Mouse (Mus musculus): ENCODE results near the gene Ralgapb.
"Not testable (repeated sequence)": the region's sequence is repeated elsewhere in the genome, so short reads cannot be mapped to it uniquely, and the experiment has no call there.

Ralgapb gene

DNA sequence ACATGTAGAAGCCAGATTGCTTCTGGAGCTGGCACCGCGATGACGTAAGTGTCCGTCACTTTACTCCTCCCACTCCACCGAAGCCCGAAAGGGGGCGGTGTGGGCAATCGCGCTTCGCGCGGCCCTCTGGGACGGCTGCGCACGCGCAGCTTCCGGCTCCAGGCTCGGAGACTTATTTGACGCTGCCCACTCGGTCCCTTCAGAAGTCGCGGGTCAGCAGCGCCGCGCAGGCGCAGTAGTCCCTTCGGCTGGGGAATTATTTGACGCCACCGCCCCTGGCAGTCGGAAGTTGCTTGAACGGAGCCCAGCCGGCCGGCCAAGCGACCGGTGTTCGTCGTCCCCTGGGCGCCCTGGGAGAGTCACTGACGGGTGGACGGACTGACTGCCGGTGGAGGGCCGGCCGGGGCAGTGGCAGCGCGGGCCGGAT lies at the start of gene Ralgapb:
Gene Ralgapb, plus strand, starts transcription at position 254 of the 427 bp plus-strand sequence.
- in situ Hi-C loops (cut with MboI, MseI) = no loop called here

DNA sequence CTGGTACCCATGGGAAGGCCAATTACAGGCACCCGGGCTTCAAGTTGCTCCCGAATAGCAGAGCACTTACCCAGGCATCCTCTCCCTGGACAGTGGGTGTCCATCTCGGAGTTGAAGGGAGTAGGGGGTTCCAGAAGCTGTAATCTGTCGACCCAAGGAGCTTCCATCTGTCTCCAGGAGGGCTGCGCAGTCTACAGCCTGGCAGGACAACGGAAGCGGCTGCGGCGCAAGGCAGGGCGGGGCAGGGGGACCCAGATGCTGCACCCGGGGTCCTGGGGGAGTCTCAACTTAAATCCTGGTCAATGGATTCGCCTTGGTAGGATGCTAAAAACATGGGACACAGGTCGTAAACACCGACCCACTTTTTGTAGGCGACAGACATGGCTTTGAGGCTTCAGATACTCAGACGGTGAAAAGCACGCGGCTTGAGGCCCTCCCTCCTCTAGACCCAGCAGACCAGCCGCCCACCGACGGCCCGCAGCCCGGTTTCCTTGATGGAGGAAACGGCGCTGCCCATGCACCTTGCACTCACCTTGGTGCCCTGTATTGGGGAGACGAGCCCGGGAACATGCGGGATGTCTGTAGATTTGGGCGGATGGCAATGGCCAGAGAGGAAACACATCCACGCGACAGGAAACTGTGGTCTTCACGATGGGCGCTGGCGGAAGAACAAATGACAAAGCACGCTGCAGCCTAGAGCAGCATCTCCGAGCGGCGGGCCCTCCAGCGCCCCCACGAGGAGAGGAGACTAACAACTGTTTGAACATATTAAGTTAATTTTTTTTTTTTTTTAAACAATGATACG lies 48.6 kb upstream of the Ralgapb start:
- in situ Hi-C loops (cut with MboI, MseI) = no loop called here

DNA sequence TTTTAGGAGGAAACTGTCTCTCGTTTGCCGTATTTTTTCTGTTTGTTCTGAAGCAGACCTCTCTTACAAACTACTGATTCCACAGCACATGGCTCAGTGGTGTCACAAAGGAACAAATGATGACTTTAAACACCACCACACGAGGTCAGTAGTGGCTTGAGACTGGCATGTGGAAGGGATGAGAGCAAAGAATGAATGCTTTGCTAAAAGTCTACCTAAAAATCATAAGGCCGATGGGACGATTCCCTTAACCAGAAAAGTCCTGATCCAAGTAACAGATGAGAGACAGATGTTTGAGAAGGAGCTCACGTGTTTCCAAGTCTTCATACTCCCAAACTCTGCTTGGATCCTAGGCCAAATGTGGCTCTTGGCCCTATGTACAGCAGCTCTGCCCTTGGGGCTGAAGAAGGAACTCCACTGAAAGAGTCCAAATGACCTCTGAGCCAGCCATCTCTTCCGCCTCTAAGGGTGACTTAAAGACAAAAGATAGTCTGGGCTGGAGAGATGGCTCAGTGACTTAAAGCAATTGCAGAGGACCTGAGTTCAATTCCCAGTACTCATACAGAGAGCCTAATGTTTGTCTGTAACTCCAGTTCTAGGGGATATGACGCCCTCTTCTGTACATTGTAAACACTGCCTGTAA lies 47.8 kb upstream of the Ralgapb start:
- in situ Hi-C loops (cut with MboI, MseI) = no loop called here

DNA sequence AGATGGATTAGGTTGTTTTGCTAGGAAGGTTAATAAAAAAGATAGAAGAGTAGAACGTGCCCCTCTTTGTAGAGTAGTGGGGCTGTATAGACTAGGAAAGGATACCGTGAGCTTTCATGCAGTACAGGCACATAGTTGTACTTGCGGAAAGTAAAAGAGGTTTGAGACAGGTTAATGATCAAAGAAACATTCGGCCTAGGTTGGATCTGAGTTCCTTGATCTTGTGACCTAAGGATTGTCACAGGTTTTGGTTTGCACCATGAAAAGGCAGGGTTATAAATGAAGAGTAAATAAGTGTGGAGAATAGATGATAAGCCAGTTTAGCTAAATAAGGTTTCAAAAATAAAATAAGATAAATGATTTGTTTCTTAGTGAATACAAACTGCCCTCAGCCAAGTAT lies 45.5 kb upstream of the Ralgapb start:
- in situ Hi-C loops (cut with MboI, MseI) = no loop called here

DNA sequence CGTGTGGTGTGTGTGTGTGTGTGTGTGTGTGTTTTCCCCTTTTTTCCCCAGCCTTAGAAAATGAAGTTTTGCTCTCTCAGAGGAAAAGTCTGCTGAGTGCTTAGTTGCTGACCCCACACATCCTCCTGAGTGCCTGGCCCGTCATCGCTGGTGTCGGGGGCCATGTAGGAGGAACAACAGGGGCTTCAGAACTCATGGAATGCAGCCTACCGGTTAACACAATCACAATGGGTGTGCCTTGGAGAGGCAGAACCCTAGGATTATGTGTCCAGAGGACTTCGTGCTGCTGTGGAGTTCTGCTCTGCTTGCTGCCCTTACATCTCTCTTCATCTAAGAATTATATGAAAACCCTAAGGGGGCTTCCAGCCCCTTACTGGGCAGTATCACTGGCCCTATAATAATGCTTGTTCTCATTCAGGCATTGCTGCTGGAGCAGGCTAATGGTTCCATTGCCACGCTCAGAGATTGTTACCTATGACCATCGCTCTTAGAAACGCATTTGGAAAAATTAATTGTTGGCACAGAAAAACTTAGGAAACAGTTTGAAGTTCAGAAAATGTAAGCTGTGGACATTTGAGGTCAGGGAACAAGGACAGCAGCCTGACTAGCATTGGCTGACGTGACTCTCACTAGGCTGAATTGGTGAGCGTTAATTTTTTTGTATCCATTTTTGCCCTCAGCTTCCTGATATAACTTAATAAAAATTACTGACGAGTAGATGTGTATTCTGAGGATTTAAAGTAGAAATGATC lies 44.4 kb upstream of the Ralgapb start:
- in situ Hi-C loops (cut with MboI, MseI) = no loop called here

DNA sequence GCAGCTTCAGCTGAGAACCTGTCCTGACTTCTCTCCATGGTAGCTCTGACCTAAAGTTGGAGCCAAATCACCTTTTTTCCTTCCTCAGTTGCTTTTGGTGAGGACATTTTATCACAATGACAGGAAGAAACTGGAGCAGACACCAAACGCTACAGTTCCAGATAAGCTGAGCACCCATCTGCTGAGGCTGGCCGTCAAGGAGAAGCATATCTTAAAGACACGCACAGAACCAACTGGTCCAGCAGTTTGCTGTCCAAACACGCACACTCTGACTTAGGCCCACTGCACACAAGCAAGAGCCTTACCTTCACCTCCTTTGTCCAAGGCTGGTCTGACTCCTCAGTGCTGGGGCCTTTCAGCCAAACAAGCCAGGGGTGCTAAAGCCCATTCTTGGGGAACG lies 42.0 kb upstream of the Ralgapb start:
- in situ Hi-C loops (cut with MboI, MseI) = no loop called here

DNA sequence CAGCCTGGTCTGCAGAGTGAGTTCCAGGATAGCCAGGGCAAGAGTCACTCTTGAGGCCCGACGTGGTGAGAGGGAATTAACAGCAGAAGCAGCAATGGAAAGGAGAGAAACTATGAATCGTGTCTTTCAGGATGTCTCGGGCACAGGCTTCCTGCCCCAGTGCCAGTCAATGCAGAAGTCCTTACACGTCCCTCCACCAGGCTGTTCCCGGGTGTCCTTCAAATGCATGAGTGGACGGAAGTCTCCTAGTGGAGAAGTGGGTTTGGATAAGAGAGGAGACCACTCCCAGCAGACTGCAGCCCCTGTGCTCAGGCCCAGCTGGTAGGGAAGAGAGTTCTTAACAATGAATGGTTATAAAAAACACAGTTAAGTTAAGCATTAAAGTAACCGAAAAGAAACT lies 41.3 kb upstream of the Ralgapb start:
- in situ Hi-C loops (cut with MboI, MseI) = no loop called here

DNA sequence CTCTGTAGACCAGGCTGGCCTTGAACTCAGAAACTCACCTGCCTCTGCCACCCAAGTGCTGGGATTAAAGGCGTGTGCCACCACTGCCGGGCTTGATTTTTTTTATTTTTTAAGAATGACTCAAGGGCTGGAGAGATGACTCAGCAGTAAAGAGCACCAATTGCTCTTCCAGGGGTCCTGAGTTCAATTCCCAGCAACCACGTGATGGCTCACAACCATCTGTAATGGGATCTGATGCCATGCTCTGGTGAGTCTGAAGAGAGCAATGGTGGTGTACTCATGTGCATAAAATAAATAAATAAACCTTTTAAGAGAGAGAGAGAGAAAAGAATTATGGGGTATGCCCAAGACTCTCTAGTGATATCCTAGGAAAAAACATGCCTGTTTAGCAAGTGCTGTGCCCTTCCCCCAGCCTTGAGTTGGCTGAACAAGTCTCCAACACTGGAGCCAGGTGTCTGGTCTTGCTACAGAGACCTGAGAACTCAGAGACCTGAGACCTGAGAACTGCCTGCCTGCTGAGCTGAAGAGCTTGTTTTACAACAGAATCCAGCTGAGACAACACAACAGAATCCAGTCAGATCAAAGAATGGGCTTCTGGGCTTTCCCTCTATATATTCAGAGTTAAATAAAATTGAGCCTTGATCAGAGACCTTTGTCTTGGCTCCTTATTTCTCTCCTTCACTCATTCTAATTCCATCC lies 40.0 kb upstream of the Ralgapb start:
- in situ Hi-C loops (cut with MboI, MseI) = no loop called here

DNA sequence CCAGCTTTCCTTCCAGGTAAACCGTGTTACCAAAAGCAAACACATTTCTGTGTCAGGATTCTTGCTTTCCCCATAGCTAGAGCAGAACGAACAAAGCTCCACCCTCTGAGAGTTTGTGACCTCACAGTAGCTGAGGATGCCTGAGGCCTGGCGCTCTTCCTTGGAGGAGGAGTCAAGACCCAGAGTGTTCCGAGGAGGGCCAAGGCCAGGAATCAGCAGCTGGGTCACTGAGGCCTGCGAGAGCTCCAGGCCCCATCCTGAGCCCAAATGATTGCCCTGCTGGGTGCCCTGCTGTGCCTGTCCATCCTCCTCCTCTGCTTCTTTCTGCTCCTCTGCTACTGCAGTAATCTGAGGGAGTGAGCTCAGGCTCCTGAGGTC lies 39.5 kb upstream of the Ralgapb start:
- in situ Hi-C loops (cut with MboI, MseI) = no loop called here

DNA sequence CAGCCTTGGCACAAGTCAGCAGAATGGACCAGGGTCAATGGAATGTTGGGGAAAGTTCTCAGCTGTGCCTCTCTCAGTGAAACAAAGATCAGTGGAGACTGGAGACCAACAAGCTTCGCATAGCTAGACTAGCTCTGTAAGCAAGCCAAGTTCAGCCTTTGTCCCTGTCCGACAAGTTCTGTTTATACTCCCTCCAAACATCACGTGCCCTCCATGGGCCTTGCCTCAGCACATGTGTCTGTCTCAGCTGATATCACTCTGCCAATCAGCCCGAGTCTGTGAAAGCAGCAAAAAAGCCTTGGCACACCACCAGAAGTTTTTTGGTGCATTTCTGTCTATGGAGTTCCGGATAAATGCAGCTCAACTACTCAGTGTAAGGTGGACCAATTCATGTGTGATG lies 36.6 kb upstream of the Ralgapb start:
- in situ Hi-C loops (cut with MboI, MseI) = no loop called here

DNA sequence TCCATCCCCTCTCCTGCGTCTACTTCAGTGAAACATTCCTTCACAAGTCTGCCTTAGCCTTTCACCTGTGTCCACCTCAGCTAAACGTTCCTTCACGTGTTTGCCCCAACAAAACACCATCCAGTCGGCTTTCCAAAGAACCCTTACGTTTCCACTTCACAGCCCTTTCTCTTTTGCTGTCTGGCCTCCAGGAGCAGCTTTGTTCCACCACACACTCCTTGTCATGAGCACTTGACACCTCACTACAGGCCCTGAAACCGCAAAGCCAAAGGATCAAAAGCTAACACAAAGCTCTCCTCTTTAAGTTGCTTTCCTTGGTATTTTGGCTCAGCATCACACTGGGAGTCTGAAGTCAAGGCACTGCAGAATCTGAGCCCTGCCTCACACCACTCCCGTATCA lies 36.1 kb upstream of the Ralgapb start:
- in situ Hi-C loops (cut with MboI, MseI) = no loop called here

DNA sequence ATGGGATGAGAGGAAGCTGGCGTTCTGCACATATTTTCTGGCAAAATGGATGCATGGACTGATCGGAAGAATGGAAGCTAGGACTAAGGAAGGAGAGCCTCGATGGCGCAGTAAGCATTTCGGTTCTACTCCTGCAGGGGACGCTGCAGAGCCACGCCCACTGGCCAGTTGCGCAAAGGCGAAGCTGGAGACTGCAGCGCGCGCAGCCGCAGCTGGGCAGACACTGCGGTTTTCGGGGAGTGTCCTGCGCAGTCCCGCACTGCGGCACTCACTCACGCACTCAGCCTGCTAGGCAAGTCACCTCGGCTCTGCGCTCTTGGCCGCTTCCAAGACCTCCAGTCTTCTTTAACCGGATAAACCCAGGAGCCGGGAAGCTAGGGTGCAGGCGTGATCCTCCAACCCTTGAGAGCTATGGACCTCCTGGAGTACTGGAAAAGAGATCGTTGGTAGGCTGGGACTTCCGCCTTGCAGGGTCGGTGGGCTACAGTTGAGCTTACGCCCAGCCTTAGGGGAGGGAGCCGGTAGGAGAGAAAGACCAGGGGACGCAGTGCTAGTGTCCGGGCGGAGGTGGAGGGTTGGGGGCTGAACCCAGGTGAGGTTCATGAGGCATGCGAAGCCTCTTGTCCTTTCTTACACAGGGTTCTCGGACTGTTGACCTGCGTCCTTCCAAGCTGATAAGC lies 34.1 kb upstream of the Ralgapb start, which contains the start of gene Snhg11:
Gene Snhg11, plus strand, starts transcription at position 196 of the 680 bp plus-strand sequence.
- in situ Hi-C loops (cut with MboI, MseI) = no loop called here

DNA sequence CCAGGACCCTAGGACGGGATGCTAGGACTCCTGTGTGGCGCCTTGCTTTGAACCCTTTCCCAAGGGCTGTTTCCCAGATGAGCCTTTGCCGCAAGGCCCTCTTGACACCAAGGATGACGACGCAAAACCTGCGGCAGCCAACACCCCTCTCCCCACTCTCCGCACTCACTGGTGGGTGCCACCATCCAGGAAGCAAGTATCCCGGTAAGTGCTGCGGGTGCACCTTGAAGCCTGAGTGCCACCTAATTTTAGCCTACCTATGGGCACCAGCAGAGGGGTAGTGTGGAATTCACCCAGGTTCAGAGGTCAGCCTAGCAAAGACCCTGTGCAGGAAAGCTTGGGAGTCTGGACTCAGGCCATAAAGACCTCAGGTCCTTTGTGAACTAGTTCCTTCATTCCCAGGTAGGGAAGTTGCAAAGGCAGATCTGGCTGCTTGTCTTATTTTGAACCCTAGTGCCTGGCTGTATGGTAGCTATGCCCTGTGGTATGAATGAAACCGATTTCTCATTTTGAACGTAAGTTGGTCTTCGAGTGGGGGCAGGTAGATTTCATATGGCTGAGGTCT lies 33.4 kb upstream of the Ralgapb start:
- in situ Hi-C loops (cut with MboI, MseI) = no loop called here

DNA sequence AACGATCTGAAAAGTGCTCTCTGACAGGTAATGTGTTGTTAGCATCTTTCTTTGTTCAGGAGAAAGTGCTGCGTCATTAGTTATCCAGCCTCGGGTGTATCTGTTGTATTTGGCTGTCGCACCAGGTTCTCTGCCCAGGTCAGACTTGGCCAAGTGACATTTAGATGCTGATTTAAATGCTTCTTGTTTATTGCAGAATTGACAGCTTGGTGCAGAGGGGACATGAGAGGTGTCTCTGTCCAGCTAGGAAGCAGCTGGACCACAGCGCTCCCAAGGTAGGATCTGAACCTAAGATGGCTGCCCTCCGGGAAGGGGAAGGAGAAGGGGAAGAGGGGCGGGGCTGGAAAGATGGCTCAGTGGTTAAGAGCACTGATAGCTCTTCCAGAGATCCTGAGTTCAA lies 32.9 kb upstream of the Ralgapb start:
- in situ Hi-C loops (cut with MboI, MseI) = no loop called here

DNA sequence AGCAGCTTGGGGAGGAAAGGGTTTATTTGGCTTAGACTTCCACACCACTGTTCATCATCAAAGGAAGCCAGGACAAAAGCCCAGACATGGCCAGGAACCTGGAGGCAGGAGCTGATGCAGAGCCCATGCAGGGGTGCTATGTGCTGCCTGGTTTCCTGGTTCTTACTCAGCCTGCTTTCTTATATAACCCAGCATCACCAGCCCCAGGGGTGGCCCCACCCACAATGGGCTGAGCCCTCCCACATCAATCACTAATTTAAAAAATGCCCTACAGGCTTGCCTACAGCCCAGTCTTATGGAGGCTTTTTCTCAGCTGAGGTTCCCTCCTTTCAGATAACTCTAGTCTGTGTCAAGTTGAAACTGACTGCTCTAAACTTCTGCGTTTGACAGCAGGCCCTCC lies 31.8 kb upstream of the Ralgapb start:
- in situ Hi-C loops (cut with MboI, MseI) = no loop called here

DNA sequence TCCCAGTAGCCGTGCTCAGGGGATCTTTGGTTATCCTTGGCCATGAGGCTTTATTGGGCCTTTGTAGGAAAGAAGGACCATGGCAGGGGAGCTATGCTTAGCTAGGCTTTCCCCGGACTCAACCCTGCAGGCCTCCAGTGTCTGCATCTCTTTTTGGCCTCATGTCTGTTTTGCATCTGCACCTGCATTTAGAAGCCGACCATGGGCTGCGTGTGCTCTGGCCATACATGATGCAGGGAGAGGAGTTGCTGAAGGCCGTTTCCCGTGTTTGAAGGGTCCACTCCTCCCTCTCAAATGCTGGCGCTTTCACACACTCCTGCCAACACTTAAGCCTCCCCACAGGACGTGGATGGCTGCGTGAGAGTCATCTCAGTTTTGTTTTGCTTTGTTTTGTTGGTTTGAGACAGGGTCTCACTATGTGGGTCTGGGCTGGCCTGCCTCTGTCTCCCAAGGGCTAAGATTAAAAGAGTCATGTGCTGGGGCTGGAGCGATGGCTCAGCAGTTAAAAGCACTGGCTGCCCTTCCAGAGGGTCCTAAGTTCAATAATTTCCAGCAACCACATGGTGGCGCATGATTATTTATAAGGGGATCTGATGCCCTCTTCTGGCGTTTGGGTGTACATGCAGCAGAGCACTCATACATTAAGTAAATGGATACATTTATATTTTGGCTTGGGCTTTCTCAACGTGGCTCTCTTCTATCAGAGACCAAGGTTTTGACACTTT lies 30.1 kb upstream of the Ralgapb start:
- in situ Hi-C loops (cut with MboI, MseI) = no loop called here

DNA sequence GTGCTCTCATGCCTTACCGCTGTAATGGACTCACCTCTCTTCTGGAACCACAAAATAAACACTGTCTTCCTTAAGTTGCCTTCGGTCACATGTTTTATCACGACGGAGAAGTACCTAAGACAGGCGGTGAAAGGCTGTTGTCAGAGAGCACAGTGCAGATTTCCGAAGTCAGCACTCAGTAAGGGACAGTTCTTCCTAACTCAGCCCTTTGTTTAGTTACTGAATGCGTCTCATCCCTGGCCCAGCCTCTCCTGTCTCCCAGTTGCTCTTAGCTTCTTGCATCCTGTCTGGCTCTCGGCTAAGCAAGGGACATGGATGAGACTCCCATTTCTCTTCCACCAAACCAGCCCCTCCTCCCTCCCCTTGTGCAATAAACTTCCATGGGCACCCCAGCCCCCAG lies 23.6 kb upstream of the Ralgapb start:
- in situ Hi-C loops (cut with MboI, MseI) = no loop called here

DNA sequence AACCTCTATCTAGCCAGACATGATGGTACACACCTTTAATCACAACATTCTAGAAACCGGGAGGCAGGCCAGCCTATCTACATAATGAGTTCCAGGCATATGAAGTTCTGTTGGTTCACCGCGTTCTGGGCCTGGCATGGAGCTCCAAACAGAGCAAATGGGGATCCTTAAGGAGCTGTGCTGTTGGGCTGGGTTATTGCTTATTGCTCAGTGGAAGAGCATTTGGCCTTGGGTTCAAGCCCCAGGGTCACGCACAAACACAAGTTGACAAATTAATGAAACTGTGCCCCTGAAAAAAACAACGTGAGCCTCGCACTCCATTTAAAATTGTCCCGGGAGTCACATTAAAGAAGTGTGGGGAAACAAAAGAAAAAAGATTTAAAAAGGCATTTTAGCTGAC lies 20.2 kb upstream of the Ralgapb start:
- in situ Hi-C loops (cut with MboI, MseI) = no loop called here

DNA sequence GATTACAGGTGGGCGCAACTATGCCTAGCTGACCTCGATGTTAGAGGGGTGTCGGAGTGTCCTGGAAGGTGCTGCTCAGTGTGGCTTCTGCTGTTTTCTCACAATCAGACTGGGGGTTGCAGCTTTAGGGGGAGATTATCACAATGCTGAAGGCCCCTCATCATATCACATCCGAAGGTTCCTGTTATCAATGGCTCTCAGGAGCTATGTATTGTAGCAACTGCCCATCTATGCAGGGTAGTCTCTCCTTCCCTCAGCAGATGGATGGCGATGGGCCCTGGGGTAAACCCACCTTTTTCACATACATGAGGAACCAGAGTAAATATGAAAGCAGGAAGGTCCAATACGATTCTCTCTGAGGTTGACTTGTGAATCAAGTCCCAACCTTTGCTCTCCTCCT lies 13.3 kb upstream of the Ralgapb start:
- in situ Hi-C loops (cut with MboI, MseI) = no loop called here

DNA sequence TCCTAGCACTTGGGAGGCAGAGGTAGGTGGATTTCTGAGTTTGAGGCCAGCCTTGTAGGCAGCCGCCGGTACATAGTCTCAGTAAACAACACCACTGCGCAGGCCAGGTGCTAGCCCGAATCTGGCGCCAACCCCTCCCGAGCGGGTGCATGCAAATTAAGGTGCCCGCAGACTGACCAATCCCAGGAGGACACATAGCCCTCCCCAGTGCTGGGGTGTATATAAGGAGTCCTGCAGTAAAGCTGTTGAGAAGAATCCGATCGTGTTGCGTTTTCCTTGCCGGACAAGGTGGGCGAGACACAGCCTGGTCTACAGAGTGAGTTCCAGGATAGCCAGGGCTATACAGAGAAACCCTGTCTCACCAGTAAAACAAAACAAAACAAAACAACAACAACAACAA lies 12.5 kb upstream of the Ralgapb start:
- in situ Hi-C loops (cut with MboI, MseI) = not testable (repeated sequence)
